Mouse (Mus musculus) bone marrow macrophage, adult 2 months (primary cell): ENCODE results near the gene Tceal9.
"Not testable (repeated sequence)": the region's sequence is repeated elsewhere in the genome, so short reads cannot be mapped to it uniquely, and the experiment has no call there.

Experiments
- CTCF ChIP-seq: IDR thresholded peaks from 2 replicates; pipeline ENCODE4 v1.5.1; 2012; ENCODE audit warnings: low read depth, mild to moderate bottlenecking, low read length, moderate library complexity
- POLR2A ChIP-seq: IDR thresholded peaks from 2 replicates; pipeline ENCODE4 v1.6.1; 2012; ENCODE audit warnings: mild to moderate bottlenecking, low read depth, low read length, borderline replicate concordance

GRCm38 (mm10) chrX:136269743-136270392, 25.0 kb downstream of the Tceal9 start, which contains the start of gene Bex3:
- not testable (repeated sequence) for TF ChIP-seq CTCF, POLR2A
